Mouse (Mus musculus) small intestine, adult 2 months (tissue): Measurements from ENCODE around the gene Sdk2. TPM values are rescaled to one million over a fixed set of nuclear protein-coding genes. Genes with fewer than 3 reads are reported as not detected.
A peak's percentile ranks its signal among the peaks of the same experiment; 100 is the strongest.

ENCODE experiments used
- H3K27ac ChIP-seq: fragments of 200-500 bp; 2 replicates; pipeline ENCODE4 v1.5.1; 2012; ENCODE audit warnings: low read depth, low read length, control low read depth, inconsistent platforms; ENCODE audit not compliant: insufficient read depth
- H3K27me3 ChIP-seq: fragments of 200-500 bp; 2 replicates; pipeline ENCODE4 v1.6.1; 2012; ENCODE audit warnings: mild to moderate bottlenecking, moderate library complexity, low read length, inconsistent platforms; ENCODE audit not compliant: control insufficient read depth, insufficient read depth
- H3K36me3 ChIP-seq: fragments of 200-500 bp; 2 replicates; pipeline ENCODE4 v1.6.1; 2012; ENCODE audit warnings: mild to moderate bottlenecking, low read length, control low read depth, inconsistent platforms; ENCODE audit not compliant: control insufficient read depth, insufficient read depth
- H3K4me1 ChIP-seq: fragments of 200-500 bp; 2 replicates; pipeline ENCODE4 v1.6.1; 2012; ENCODE audit warnings: low read length, inconsistent platforms, mixed read lengths; ENCODE audit not compliant: control insufficient read depth, insufficient read depth, insufficient read length
- H3K4me3 ChIP-seq: fragments of 200-500 bp; 2 replicates; pipeline ENCODE4 v1.5.1; 2012; ENCODE audit warnings: low read depth, mild to moderate bottlenecking, control low read depth, inconsistent platforms, low read length, moderate library complexity
- CTCF ChIP-seq: fragments of 200-500 bp; IDR thresholded peaks from 2 replicates; pipeline ENCODE4 v1.5.1; 2012; ENCODE audit warnings: low read depth, mild to moderate bottlenecking, control low read depth, inconsistent platforms, low read length, moderate library complexity, mixed read lengths; ENCODE audit not compliant: insufficient replicate concordance, insufficient read length; ENCODE audit errors: extremely low read depth
- POLR2A ChIP-seq: fragments of 200-500 bp; IDR thresholded peaks from 2 replicates; pipeline ENCODE4 v1.6.1; 2012; ENCODE audit warnings: low read depth, mild to moderate bottlenecking, control low read depth, inconsistent platforms, low read length, moderate library complexity
- WGBS: fragments of 180-500 bp; shearing (Covaris S2); methylation state at CpG from one replicate; pipeline ENCODE4 v1.1.7; 2018; 5-methylcytosine and 5-hydroxymethylcytosine counted together
- polyA plus RNA-seq: library from polyadenylated mRNA; depleted of rRNA; stranded (reverse); fragments of >200 nt; gene quantifications from 2 replicates; pipeline ENCODE4 v1.2.3, GENCODE M21; 2012

Sdk2 gene
- polyA plus RNA-seq, 1 experiment: 0.81 TPM

DNA sequence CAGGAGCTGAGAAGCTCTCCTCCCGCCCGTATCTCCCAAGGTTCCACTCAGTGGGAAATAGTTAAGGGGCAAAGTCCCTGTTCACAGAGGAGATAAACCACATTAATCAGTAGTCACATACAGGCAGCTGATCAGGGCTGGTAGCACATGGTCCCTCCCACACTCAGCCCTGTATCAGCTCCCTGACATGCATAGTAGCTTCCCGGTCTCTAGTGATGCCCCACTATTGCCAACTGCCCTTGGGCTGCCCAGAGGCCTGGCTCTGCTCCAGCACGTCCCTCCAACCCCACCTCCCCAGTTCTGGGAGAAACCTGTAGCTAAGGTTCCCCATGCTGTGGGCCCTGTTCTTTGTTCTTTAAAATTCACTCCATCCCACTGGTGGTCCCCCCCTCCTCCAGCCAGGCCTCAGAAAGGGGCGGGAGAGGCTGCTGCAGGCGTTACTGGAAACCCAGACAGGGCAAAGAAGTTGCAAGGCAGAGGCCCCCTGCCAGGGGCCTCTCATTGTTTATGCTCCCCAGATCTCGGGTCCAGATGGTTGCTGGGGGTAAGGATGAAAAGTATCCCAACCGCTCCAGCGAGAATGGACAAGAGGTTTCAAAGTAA, 317.0 kb downstream of the Sdk2 start:
- TF ChIP-seq POLR2A: no peak
- TF ChIP-seq CTCF: no peak
- H3K4me1 ChIP-seq: peaks cover 18% of the 10 kb centered on the region
- 7% methylated on average over 9 of the region's 9 CpGs for WGBS
- no peaks in the 10 kb centered on the region for H3K27me3 ChIP-seq
- H3K36me3 ChIP-seq: no peaks in the 10 kb centered on the region; the same call in 1 of the 2 replicates
- H3K27ac ChIP-seq: peak overlapping the region; percentile 98
- H3K4me3 ChIP-seq: peak overlapping the region; percentile 84

DNA sequence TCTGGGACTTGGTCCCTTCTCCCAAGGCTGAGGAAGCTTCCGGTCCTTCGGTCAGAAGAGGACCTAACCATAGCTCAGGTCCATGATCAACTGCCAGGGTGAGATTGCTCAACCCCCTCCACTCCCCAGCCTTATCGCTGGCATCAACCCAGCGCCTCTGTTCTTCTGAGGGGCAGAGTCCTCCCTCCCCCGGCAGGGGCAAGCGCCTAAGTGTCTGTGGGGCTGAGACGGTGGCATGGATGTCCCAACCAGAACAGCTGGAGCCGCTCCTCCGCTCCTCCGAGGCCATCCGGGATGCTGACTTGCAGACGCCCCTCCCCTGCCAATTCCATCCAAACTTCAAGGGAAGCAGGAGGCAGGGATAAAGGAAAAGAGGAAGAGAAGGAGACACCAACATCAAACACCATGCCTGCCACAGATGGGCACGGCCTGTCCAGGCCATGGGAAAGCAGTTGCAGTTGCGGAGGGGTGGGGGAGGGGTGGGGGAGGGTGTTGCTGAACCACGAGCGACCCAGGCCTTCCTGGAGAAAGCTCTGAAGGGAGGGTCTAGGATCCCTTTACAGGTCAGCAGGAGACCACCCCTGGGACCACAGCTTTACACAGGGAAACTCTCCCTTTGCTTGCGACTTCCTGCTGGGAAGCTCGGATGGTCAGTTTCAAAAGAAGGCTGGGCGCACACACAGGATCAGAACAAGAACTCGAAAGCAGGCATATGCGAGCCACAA, 317.9 kb downstream of the Sdk2 start:
- WGBS: 12% methylated on average over 21 of the region's 21 CpGs
- Histone ChIP-seq H3K4me3 (peak overlapping the region; percentile 84), H3K27ac (peak overlapping the region; percentile 98), H3K4me1 (peaks cover 18% of the 10 kb centered on the region), H3K36me3 (peaks cover 1% of the 10 kb centered on the region; the same call in 1 of the 2 replicates), H3K27me3 (no peaks in the 10 kb centered on the region)
- TF ChIP-seq POLR2A (no peak), CTCF (no peak)

DNA sequence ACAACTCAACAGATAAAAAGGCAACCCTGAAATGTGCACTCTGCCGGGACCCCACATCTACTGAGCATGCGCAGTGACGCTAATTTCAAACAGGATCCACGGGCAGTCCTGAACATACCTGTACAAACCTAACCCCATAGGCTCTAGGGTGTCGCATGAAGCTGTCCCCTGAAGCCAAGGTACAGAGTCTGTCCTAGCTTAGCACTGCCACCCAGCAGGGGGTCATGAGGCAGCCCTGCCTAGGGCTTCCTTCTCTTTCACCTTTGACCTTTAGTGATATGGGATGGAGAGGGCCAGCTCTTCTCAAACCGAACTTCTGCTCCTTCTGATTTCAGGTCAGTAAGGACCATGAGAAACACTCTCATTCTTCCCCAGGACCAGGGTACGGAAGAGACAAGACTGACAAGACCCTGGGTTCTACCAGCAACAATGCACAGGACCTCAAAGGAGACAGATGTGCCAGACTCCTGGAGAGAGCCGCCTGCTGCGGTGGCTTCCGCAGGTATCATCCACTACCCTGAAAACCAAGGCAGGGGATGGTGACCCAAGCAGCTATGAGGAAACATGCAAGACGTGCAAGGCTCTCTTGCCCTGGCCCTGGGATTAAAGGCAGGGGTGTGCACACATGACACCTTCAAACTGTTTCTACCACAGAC, 319.0 kb downstream of the Sdk2 start:
- peak overlapping the region; percentile 84 for H3K4me3 ChIP-seq
- TF ChIP-seq POLR2A (no peak), CTCF (no peak)
- H3K27me3 ChIP-seq: no peaks in the 10 kb centered on the region
- whole genome bisulfite sequencing: 55% methylated on average over 11 of the region's 11 CpGs
- peaks cover 18% of the 10 kb centered on the region for H3K4me1 ChIP-seq
- H3K36me3 ChIP-seq: peaks cover 9% of the 10 kb centered on the region
- H3K27ac ChIP-seq: peak overlapping the region; percentile 89

DNA sequence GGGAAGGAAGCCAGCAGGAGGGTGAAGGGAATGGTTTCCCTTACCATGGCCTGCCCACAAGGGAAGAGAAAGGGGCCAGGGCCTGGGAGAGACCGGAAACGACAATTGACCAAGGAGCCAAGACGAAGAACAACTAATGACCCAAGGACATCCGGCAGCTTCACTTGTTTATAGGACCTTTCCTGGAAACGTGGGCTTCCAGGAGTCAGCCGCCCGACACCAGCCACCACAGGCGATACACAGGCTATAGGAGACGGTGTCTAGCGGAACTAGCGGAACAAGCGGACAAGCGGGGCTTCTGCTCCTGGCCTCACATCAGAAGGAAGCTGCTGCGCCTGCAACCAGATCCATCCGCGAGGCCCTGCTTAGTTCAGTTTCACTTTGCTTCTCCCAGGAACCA, 319.8 kb downstream of the Sdk2 start:
- H3K36me3 ChIP-seq: peaks cover 11% of the 10 kb centered on the region
- TF ChIP-seq POLR2A: 0 out of 2 replicates have a peak, but pooled peaks have one; percentile 9
- no peak for TF ChIP-seq CTCF
- H3K4me3 ChIP-seq: peak overlapping the region; percentile 31
- H3K27ac ChIP-seq: peak overlapping the region; percentile 89; the same call in 1 of the 2 replicates
- 52% methylated on average over 16 of the region's 16 CpGs for WGBS
- peaks cover 18% of the 10 kb centered on the region for H3K4me1 ChIP-seq
- no peaks in the 10 kb centered on the region for H3K27me3 ChIP-seq

DNA sequence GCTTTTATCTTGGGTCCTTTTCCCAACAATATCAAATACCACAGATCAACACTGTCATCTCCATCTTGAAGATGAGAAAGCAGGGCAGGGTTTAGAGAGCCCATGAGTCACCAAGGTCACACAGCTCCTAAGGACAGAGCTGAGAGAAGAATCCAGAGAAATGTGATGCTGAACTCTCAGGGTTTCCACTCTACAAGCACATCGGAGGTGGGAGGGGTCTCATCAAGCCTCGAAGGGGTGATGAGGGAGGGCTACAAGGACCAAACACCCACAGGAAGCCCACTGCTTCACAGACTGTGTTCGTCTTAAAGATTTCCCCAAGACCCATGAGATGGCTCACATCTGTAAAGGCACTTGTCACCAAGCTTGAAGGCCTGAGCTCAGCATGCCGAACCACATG, 320.9 kb downstream of the Sdk2 start:
- Histone ChIP-seq H3K4me3 (no peak overlapping the region), H3K36me3 (peaks cover 11% of the 10 kb centered on the region), H3K27me3 (no peaks in the 10 kb centered on the region), H3K27ac (no peak overlapping the region), H3K4me1 (peaks cover 18% of the 10 kb centered on the region)
- WGBS: 72% methylated on average over 4 of the region's 4 CpGs
- TF ChIP-seq CTCF: no peak

DNA sequence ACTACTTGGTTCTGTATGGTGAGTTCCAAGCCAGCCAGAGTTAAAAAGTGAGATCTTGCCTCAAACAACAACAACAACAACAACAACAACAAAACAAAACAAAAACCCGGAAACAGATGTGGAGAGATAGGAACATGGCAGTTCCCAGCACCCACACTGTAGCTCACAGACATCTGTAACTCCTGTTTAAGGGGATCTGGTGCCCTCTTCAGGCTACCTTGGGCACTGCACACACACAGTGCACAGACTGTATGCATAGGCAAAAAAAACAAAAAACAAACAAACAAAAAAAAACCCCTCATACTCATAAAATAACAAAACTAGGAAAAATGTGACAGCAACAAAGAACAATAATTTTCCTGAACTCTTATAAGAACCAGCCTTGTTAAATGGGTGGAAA, 323.8 kb downstream of the Sdk2 start:
- Histone ChIP-seq H3K27ac (no peak overlapping the region), H3K4me3 (no peak overlapping the region), H3K4me1 (peaks cover 30% of the 10 kb centered on the region), H3K27me3 (no peaks in the 10 kb centered on the region), H3K36me3 (peaks cover 11% of the 10 kb centered on the region)
- TF ChIP-seq POLR2A (no peak), CTCF (peak; percentile 29; the same call in 1 of the 2 replicates)
- WGBS: 100% methylated on average over 1 of the region's 1 CpGs

DNA sequence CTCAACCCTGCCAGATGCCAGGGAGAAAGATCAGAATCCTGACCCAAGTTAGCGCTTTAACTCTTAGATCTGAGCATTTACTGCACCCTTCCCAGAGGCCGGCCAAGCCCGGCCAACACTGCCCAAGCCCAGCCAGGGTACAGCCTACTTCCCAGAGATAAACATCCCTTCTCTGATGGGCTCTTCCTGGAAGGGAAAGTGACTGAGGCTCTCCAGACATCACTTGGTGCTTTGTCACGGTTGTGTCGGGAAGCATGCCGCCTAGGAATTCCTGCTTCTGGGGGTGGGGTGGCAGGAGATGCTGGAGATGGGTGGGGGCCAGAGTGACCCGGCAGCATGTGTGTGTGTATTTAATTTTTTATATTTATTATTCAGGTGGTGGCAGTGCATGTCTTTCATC, 326.7 kb downstream of the Sdk2 start:
- TF ChIP-seq CTCF (no peak), POLR2A (no peak)
- Histone ChIP-seq H3K4me3 (no peak overlapping the region), H3K27me3 (no peaks in the 10 kb centered on the region), H3K36me3 (peaks cover 11% of the 10 kb centered on the region), H3K4me1 (peaks cover 30% of the 10 kb centered on the region), H3K27ac (peak overlapping the region; percentile 24)
- 48% methylated on average over 7 of the region's 7 CpGs for WGBS
